Mouse (Mus musculus): ENCODE data around the gene Slc1a5. TPM values are rescaled to one million over a fixed set of nuclear protein-coding genes. Genes with fewer than 3 reads are reported as not detected.

The Slc1a5 gene
- polyA plus RNA-seq, 1 experiment, result 113 TPM

DNA sequence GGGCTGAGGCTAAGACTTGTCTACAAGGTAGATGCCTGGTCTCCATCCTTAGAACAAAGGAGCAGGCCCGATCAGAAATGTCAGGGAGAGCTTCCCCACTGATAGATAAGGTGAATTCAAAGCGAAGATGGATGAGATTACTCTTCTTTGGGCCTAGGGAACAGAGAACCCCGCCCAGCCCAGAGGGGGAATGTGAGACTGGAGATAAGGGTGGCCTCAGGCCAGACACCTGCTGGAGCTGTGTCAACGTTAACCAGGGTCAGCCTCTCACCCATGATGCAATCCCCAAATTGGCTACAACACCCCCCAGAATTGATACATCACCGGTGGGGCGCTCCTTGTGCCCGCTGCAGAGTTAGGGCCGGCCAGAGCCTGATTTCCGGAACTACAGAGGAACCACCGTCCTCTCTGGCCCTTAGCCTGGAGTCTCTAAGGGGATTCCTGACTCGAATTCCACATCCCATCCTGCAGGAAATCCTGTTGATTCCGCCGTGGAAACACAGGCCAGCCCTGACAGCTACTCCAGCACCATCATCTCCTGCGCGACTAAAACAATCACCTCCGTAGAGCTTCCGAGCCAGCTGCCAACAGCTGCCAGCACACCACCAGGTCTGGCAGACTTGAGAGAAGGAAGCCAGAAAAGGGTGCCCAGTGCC lies 25.6 kb upstream of the Slc1a5 start:
- Histone ChIP-seq H3K4me2 (ENCODE audit: low read depth) (no peak overlapping the region), H3K4me3 (no peak overlapping the region), H3K27me3 (ENCODE audit: control insufficient read depth, insufficient read depth, insufficient read length) (no peaks in the 10 kb centered on the region), H3K79me2 (ENCODE audit: control insufficient read depth, insufficient read depth) (no peaks in the 10 kb centered on the region), H3K36me3 (ENCODE audit: control insufficient read depth, insufficient read depth) (no peaks in the 10 kb centered on the region), H3ac (ENCODE audit: control insufficient read depth, insufficient read length) (no peak overlapping the region)
- TF ChIP-seq POLR2A (IDR thresholded peaks at IDR 0.05; ENCODE audit: insufficient read length, low read depth) (no peak), MYOG (IDR thresholded peaks at IDR 0.05; ENCODE audit: control insufficient read depth in 1 of 3, insufficient read depth in 1 of 3, insufficient read length in 2 of 3, low read depth in 2 of 3) (peak in 1 of 3 experiments; percentile 39)

DNA sequence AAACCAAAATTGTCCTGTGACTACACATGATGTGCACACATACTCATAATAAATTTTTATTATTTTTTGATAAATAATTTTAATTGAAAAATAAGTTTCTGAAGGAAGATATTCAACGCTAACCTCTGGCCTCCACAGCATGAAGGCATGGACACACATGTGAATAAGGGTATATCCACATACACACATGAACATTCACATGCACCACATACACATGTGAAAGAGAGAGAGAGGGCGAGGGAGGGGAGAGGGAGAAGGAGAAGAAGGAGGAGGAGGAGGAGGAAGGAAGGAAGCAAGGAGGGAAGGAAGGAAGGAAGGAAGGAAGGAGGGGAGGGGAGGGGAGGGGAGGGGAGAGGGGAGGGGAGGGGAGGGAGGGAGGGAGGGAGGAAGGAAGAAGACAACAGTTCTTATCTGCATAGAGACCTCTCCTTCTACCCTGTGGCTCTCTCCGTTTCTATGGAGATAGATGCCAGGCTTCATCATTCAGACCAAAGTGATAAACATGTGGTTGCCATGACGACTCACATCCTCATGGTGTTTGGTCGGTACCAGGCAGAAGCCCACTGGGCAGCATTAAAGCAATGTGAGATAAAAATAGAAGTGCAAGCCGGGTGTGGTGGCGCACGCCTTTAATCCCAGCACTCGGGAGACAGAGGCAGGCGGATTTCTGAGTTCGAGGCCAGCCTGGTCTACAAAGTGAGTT lies 22.1 kb upstream of the Slc1a5 start:
- no peaks in the 10 kb centered on the region for H3K36me3 ChIP-seq (ENCODE audit: control insufficient read depth, insufficient read depth)
- H3K27me3 ChIP-seq (ENCODE audit: control insufficient read depth, insufficient read depth, insufficient read length), result no peaks in the 10 kb centered on the region
- no peak overlapping the region for H3K4me2 ChIP-seq (ENCODE audit: low read depth)
- no peak overlapping the region for H3ac ChIP-seq (ENCODE audit: control insufficient read depth, insufficient read length)
- no peaks in the 10 kb centered on the region for H3K79me2 ChIP-seq (ENCODE audit: control insufficient read depth, insufficient read depth)
- no peak overlapping the region for H3K4me3 ChIP-seq
- TF ChIP-seq USF1 (IDR thresholded peaks at IDR 0.05; ENCODE audit: low read depth) (no peak), MYOG (IDR thresholded peaks at IDR 0.05; ENCODE audit: control insufficient read depth in 1 of 3, insufficient read depth in 1 of 3, insufficient read length in 2 of 3, low read depth in 2 of 3) (no peak), MYOD1 (IDR thresholded peaks at IDR 0.05; ENCODE audit: control insufficient read depth in 1 of 3, insufficient read length in 2 of 3, low read depth in 2 of 3) (no peak)

- TF ChIP-seq POLR2A (IDR thresholded peaks at IDR 0.05; ENCODE audit: insufficient read length, low read depth), result no peak
- no peak for TF ChIP-seq MYOD1 (IDR thresholded peaks at IDR 0.05; ENCODE audit: control insufficient read depth in 1 of 3, insufficient read length in 2 of 3, low read depth in 2 of 3)
- TF ChIP-seq E2F4 (IDR thresholded peaks at IDR 0.05; ENCODE audit: insufficient read depth), result no peak
- no peak for TF ChIP-seq MAX (IDR thresholded peaks at IDR 0.05; ENCODE audit: low read depth)
- no peaks in the 10 kb centered on the region for H3K36me3 ChIP-seq (ENCODE audit: control insufficient read depth, insufficient read depth)
Measured at GRCm38 (mm10) chr7:16760292-16760691, 20.8 kb upstream of the Slc1a5 start.

GRCm38 (mm10) chr7:16761005-16761481 lies 20.1 kb upstream of the Slc1a5 start:
- Histone ChIP-seq H3ac (ENCODE audit: control insufficient read depth, insufficient read length) (no peak overlapping the region), H3K36me3 (ENCODE audit: control insufficient read depth, insufficient read depth) (no peaks in the 10 kb centered on the region), H3K4me3 (no peak overlapping the region), H3K27me3 (ENCODE audit: control insufficient read depth, insufficient read depth, insufficient read length) (no peaks in the 10 kb centered on the region), H3K79me2 (ENCODE audit: control insufficient read depth, insufficient read depth) (no peaks in the 10 kb centered on the region), H3K4me2 (ENCODE audit: low read depth) (no peak overlapping the region)
- TF ChIP-seq CEBPB (IDR thresholded peaks at IDR 0.05; ENCODE audit: insufficient read depth, poor library complexity, severe bottlenecking) (no peak), SRF (IDR thresholded peaks at IDR 0.05; ENCODE audit: control insufficient read depth, insufficient read length, low read depth) (no peak), MYOD1 (IDR thresholded peaks at IDR 0.05; ENCODE audit: control insufficient read depth in 1 of 3, insufficient read length in 2 of 3, low read depth in 2 of 3) (no peak), TCF12 (IDR thresholded peaks at IDR 0.05; ENCODE audit: insufficient read depth, poor library complexity, severe bottlenecking) (no peak), REST (IDR thresholded peaks at IDR 0.05; ENCODE audit: insufficient read depth, insufficient read length) (no peak), POLR2A (IDR thresholded peaks at IDR 0.05; ENCODE audit: insufficient read length, low read depth) (no peak), MAX (IDR thresholded peaks at IDR 0.05; ENCODE audit: low read depth) (no peak), POLR2AphosphoS2 (IDR thresholded peaks at IDR 0.05; ENCODE audit: insufficient read length, low read depth) (no peak), E2F4 (IDR thresholded peaks at IDR 0.05; ENCODE audit: insufficient read depth) (no peak), MYOG (IDR thresholded peaks at IDR 0.05; ENCODE audit: control insufficient read depth in 1 of 3, insufficient read depth in 1 of 3, insufficient read length in 2 of 3, low read depth in 2 of 3) (no peak), USF1 (IDR thresholded peaks at IDR 0.05; ENCODE audit: low read depth) (no peak), TCF3 (IDR thresholded peaks at IDR 0.05; ENCODE audit: insufficient read length, low read depth) (no peak)

More at GRCm38 (mm10) chr7:16760292-16760691, 20.8 kb upstream of the Slc1a5 start:
- no peak overlapping the region for H3K4me3 ChIP-seq
- H3ac ChIP-seq (ENCODE audit: control insufficient read depth, insufficient read length), result no peak overlapping the region
- H3K4me2 ChIP-seq (ENCODE audit: low read depth), result no peak overlapping the region
- no peaks in the 10 kb centered on the region for H3K79me2 ChIP-seq (ENCODE audit: control insufficient read depth, insufficient read depth)
- H3K27me3 ChIP-seq (ENCODE audit: control insufficient read depth, insufficient read depth, insufficient read length), result no peaks in the 10 kb centered on the region

DNA sequence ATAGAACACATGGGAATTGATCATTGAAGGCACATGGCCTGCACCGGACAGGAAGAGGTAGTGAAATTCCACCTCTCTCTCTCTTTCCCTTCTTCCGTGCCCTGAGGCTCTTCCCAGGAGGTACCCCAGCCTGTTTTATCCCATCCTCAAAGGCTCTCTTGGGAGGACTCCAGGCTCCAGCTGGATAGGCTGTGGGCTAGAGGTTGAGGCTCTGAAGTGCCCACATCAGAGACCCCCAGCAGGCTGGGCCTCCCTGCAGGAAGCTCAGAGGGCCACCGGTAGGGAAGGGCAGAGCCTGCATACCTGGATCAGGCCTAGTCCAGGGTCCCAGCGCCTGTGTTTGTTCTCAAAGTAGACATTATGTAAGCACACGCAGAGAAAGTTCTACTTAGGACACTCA lies 19.5 kb upstream of the Slc1a5 start:
- no peak overlapping the region for H3K4me3 ChIP-seq
- no peak overlapping the region for H3K4me2 ChIP-seq (ENCODE audit: low read depth)
- no peaks in the 10 kb centered on the region for H3K36me3 ChIP-seq (ENCODE audit: control insufficient read depth, insufficient read depth)
- no peak overlapping the region for H3ac ChIP-seq (ENCODE audit: control insufficient read depth, insufficient read length)
- no peaks in the 10 kb centered on the region for H3K79me2 ChIP-seq (ENCODE audit: control insufficient read depth, insufficient read depth)
- TF ChIP-seq POLR2AphosphoS2 (IDR thresholded peaks at IDR 0.05; ENCODE audit: insufficient read length, low read depth) (no peak), MAX (IDR thresholded peaks at IDR 0.05; ENCODE audit: low read depth) (no peak)
- no peaks in the 10 kb centered on the region for H3K27me3 ChIP-seq (ENCODE audit: control insufficient read depth, insufficient read depth, insufficient read length)

Measured in myocyte (in vitro differentiated cells).